8 mouse cellular contexts compared by ENCODE assay signal in genomic region chr11:69269575-69269974, GRCm38 (mm10). TPM values are rescaled to one million over a fixed set of nuclear protein-coding genes. Genes with fewer than 3 reads are reported as not detected.
DNase-seq lines count a peak whose midpoint lies in the region; ATAC-seq lines count a peak whose summit lies in the region.

No protein-coding gene starts in this region.

- ATAC-seq in common myeloid progenitor, adult 5-6 weeks (replicated peaks; ENCODE audit: low read depth, poor library complexity, severe bottlenecking): peak; percentile 54; the same call in 1 of the 2 replicates
- peak; percentile 63 for ATAC-seq in megakaryocyte progenitor cell, adult 5-6 weeks (replicated peaks; ENCODE audit: poor library complexity)
- ATAC-seq in inflammation-experienced regulatory T-cells, adult 6 months: no peak

- DNase-seq in CD8-positive naive resting alpha-beta T cell, adult 2 months (ENCODE audit: low read depth in 2 of 2, low spot score in 2 of 2): peak; percentile 53 to 74
- DNase-seq in T-cell, adult 2 months (ENCODE audit: low spot score): peak; percentile 60
- DNase-seq in heart, postnatal 36 days: peak; percentile 71 to 77
- peak; percentile 54 for DNase-seq in left cerebral cortex, adult 11 months (ENCODE audit: low spot score)
- DNase-seq in right cerebral cortex, postnatal 4 days: peak; percentile 80

- intact Hi-C loops in heart, postnatal 36 days (cut with DNase I): loop anchor here (1.0 to 2.0 kb wide), 3 partner anchors 121 to 245 kb away; no protein-coding TSS in a partner anchor

RNA-seq across cellular contexts. Expression of gene Gucy2e, which starts 32.7 kb away (rescaled TPM):
- total RNA-seq in common myeloid progenitor, adult 5-6 weeks (2017): 0.14 TPM in 1 of 2 replicates, not detected in the other
- 1 to 10 TPM; 1.5 to 1.7 TPM for total RNA-seq in heart, postnatal 36 days (2021)
- 0.10 TPM in 1 of 2 replicates, not detected in the other for total RNA-seq in megakaryocyte progenitor cell, adult 5-6 weeks (2015)
- 0.03 TPM in 1 of 2 replicates, not detected in the other for total RNA-seq in megakaryocyte progenitor cell, adult 5-6 weeks (2017)
- polyA plus RNA-seq in inflammation-experienced regulatory T-cells, adult 6 months (2017; shearing (Covaris generic)): under 1 TPM; 0.14 to 0.38 (median 0.17) TPM

RNA-seq across cellular contexts. Expression of gene Cntrob, which starts 54.0 kb away (rescaled TPM):
- total RNA-seq in common myeloid progenitor, adult 5-6 weeks (2017): 20.3 and 26.5 TPM in 2 replicates
- total RNA-seq in heart, postnatal 36 days (2021): 1 to 10 TPM; 2.8 to 3.1 TPM
- 30.5 and 49.5 TPM in 2 replicates for total RNA-seq in megakaryocyte progenitor cell, adult 5-6 weeks (2015)
- 26.9 and 29.8 TPM in 2 replicates for total RNA-seq in megakaryocyte progenitor cell, adult 5-6 weeks (2017)
- polyA plus RNA-seq in inflammation-experienced regulatory T-cells, adult 6 months (2017; shearing (Covaris generic)): 1 to 10 TPM; 7.4 to 9.9 (median 7.5) TPM

RNA-seq across cellular contexts. Expression of gene Trappc1, which starts 54.2 kb away (rescaled TPM):
- total RNA-seq in common myeloid progenitor, adult 5-6 weeks (2017): 75.4 and 87.8 TPM in 2 replicates
- 10 to 100 TPM; 54.3 to 60.1 TPM for total RNA-seq in heart, postnatal 36 days (2021)
- total RNA-seq in megakaryocyte progenitor cell, adult 5-6 weeks (2015): 117 and 136 TPM in 2 replicates
- 87.2 and 103 TPM in 2 replicates for total RNA-seq in megakaryocyte progenitor cell, adult 5-6 weeks (2017)
- polyA plus RNA-seq in inflammation-experienced regulatory T-cells, adult 6 months (2017; shearing (Covaris generic)): 100 to 1,000 TPM; 107 to 109 (median 107) TPM

RNA-seq across cellular contexts. Expression of gene Kcnab3, which starts 56.5 kb away (rescaled TPM):
- 0.05 TPM in 1 of 2 replicates, not detected in the other for total RNA-seq in common myeloid progenitor, adult 5-6 weeks (2017)
- total RNA-seq in heart, postnatal 36 days (2021): under 1 TPM in 1 of 2 experiments, not detected in 1; 0.28 TPM
- 0.07 and 0.34 TPM in 2 replicates for total RNA-seq in megakaryocyte progenitor cell, adult 5-6 weeks (2015)
- 0.14 TPM in 1 of 2 replicates, not detected in the other for total RNA-seq in megakaryocyte progenitor cell, adult 5-6 weeks (2017)
- 1 to 10 TPM in 1 of 3 experiments, under 1 TPM in 2; 0.34 to 2.0 (median 0.99) TPM for polyA plus RNA-seq in inflammation-experienced regulatory T-cells, adult 6 months (2017; shearing (Covaris generic))
